Mouse (Mus musculus): Measurements from ENCODE around the gene Stxbp1.

- no peak for TF ChIP-seq GATA1 (IDR thresholded peaks at IDR 0.05; ENCODE audit: borderline replicate concordance, low read length)
- TF ChIP-seq POLR2AphosphoS5 (IDR thresholded peaks at IDR 0.05; ENCODE audit: insufficient replicate concordance, low read depth, low read length): no peak
- no peak for TF ChIP-seq CTCF (IDR thresholded peaks at IDR 0.05; ENCODE audit: low read depth, low read length)
- no peak for TF ChIP-seq TAL1 (conservative IDR thresholded peaks at IDR 0.05; ENCODE audit: low read depth, low read length)
These were observed 5.1 kb upstream of the Stxbp1 start for GRCm38 (mm10) chr2:32852156-32852555.

Measured in G1E (cell line).